Mouse (Mus musculus): ENCODE measurements around the gene Gria1. TPM values are rescaled to one million over a fixed set of nuclear protein-coding genes. Genes with fewer than 3 reads are reported as not detected.

Gria1 gene
- total RNA-seq, 1 experiment from 2014 or later, result not detected

DNA sequence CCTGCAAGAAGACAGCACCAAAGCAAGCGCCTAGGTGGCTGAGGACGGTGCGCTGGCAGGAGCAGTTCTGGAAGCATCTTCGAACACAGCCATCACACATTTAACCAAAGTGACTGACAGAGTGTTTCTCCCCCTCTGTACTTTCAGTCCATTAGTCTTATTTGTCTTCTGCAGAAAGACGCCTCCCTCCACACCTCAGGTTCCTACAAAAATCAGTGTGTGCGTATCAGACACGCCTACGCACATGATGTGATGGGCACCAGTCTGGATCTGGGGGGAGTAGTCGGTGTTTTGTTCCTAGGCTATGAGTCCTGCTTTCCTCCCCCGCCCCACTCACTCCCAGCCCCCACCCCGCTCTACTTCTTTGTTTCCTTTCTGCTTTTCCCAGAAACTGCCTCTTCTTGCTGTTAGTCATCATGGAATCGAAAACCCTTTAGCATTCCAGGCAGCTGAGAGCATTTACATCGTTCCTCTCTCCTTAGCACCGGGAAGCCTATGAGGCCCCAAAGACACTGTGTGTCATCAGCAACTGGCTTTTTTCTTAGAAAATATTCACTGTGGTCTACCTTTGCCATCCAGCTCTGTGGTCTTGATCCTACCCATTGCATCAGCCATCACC, 129.1 kb downstream of the Gria1 start:
- no peak for ATAC-seq (replicated peaks in 1 of 2; ENCODE audit: insufficient read depth in 1 of 2, low FRiP score in 2 of 2, low TSS enrichment in 1 of 2, low read depth in 1 of 2, poor library complexity in 2 of 2, severe bottlenecking in 2 of 2)

DNA sequence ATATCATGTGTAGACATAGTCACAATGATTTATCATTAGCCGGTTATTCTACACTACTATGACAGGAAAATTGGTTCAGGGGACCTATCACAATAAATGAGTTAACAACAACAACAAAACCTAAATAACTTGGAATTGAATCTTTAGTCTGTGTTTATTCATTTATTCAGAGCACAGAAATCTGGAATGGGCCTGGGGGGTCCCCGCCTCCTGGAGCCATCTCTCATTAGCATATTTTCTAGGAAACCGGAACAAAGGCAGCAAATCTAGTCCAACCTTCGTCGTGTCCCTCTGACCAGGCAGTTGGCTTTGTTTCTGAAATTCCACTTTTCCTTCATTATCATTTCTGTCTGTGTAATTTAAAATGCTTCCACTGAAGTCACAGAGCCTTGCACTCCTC, 132.5 kb downstream of the Gria1 start:
- no peak for ATAC-seq (replicated peaks in 1 of 2; ENCODE audit: insufficient read depth in 1 of 2, low FRiP score in 2 of 2, low TSS enrichment in 1 of 2, low read depth in 1 of 2, poor library complexity in 2 of 2, severe bottlenecking in 2 of 2)

DNA sequence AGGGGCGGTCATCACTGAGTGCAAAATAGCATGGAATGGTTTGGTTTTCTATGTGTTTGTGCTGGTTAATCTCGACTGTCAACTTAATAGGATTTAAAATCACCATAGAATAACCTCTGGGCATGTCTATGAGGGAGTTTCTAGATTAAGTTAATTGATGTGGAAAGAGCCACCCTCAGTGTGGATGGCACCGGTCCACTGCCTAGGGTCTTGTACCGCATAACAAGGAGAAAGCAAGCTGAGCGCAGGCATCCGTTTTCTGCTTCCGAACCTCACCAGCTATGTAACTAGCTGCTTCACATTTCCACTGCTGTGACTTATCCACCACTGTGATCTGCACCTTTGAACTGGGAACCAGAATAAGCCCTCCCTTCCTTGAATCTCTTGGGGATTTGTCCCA, 134.0 kb downstream of the Gria1 start:
- no peak for ATAC-seq (replicated peaks in 1 of 2; ENCODE audit: insufficient read depth in 1 of 2, low FRiP score in 2 of 2, low TSS enrichment in 1 of 2, low read depth in 1 of 2, poor library complexity in 2 of 2, severe bottlenecking in 2 of 2)

DNA sequence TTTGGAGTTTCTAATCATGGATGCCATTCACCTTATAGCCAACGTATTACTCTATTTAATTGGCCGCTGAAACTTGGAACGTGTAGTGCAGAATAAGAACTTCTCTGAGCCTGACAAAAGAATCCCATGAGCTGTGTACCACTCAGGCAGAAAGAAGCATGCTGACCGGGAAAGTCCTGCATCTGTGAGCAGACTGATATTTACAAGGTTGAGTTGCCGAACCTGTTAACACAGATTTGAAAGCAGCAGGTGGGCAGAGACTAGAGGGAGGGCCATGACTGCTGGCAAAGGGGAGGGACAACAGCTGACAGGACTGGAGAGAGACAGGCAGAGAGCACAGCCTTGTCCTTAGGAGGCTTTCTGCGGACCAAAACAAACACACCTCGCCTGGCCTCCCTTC, 134.5 kb downstream of the Gria1 start:
- ATAC-seq (replicated peaks in 1 of 2; ENCODE audit: insufficient read depth in 1 of 2, low FRiP score in 2 of 2, low TSS enrichment in 1 of 2, low read depth in 1 of 2, poor library complexity in 2 of 2, severe bottlenecking in 2 of 2), result no peak

DNA sequence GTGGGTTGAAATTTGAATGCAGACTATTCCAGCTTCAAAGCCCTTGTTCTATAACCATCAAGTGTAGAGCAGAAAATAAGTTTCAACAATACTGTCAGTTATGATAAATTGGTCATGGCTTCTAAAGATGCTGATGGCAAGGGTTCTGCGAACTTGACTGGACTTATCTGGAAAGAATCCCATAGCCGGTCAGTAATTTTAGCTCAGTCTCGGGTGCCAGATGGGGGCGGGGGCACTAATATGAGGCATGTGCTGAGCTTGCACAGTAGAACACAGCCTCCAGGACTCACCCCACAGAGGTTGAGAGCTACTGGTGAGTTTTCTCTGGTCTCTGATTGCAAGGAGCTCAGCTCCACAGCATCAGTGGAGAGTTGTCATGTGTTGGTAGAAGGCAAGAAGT, 140.5 kb downstream of the Gria1 start:
- ATAC-seq (replicated peaks in 1 of 2; ENCODE audit: insufficient read depth in 1 of 2, low FRiP score in 2 of 2, low TSS enrichment in 1 of 2, low read depth in 1 of 2, poor library complexity in 2 of 2, severe bottlenecking in 2 of 2), result no peak

DNA sequence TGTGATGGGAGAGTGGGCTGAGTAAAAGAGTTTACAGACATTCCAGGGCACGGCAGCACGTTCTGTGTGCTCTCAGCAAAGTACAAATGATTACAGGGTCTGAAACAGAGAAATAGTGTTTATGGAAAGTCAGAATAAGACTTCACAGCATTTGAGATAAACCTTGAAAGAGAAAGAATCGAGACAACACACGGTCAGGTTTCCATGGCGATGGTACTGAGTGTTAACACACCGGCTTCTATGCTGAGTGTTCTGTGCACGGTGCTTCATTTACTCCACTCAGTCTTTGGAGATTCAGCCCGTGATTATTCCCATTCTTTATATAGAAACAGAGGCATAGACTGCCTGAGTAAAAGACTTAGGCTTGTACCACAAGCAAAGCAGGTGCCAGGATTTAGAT, 143.8 kb downstream of the Gria1 start:
- ATAC-seq (replicated peaks in 1 of 2; ENCODE audit: insufficient read depth in 1 of 2, low FRiP score in 2 of 2, low TSS enrichment in 1 of 2, low read depth in 1 of 2, poor library complexity in 2 of 2, severe bottlenecking in 2 of 2), result no peak

DNA sequence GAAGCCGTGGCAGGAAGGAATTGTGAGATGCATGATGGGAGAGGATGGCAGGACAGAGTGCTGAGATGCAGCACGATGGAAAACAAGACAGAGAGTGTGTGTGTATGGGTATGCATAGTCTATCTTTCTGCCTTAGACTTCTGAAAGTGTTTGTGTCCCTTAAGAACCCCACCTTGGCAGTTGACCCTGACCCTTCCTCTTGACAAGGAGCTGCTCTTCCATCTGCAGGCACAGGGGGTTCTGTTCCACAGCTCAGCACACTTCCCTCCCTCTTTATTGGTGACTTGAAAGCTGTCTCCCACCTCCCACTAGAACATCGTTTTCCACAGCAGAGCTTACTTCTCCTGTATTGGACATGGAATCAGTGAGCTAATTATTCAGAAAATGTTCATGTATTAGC, 148.2 kb downstream of the Gria1 start:
- ATAC-seq (replicated peaks in 1 of 2; ENCODE audit: insufficient read depth in 1 of 2, low FRiP score in 2 of 2, low TSS enrichment in 1 of 2, low read depth in 1 of 2, poor library complexity in 2 of 2, severe bottlenecking in 2 of 2), result no peak

DNA sequence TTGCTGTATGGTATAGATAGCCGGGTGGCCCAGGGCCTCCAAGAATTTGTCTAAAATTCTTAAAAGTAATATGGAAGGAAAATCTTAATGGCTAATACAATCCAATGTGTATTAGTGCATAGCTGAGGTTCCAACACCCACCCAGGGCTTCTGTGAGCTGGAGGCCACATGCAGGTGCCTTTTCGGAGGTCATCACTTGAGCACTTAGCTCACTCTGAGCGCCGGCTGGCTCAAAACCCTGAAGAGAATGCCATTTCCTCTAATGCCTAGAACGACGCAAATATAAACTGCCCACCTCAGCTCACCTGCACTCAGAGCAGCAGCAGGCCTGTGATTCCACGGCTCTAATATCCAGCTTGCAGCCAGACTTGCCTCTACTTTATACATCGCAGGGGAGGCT, 148.9 kb downstream of the Gria1 start:
- ATAC-seq (replicated peaks in 1 of 2; ENCODE audit: insufficient read depth in 1 of 2, low FRiP score in 2 of 2, low TSS enrichment in 1 of 2, low read depth in 1 of 2, poor library complexity in 2 of 2, severe bottlenecking in 2 of 2), result no peak

DNA sequence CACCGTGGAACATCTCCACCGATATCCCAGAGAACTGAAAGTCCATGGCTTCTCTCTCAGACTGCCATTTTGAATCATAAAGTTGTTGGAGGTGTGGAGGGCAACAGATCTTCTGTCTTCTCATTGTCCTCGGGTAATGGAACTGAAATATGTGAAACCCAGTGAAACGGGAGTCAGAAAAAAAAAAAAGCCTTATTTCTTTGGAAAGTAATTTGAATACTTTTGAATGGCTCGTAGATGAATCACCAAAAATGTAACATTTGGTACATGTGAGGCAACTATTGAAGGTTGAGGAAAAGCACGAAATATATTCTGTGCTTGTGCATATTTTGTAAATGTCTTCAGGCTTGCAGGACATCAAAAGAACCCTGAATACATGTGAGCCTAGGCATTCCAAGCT, 151.7 kb downstream of the Gria1 start:
- ATAC-seq (replicated peaks in 1 of 2; ENCODE audit: insufficient read depth in 1 of 2, low FRiP score in 2 of 2, low TSS enrichment in 1 of 2, low read depth in 1 of 2, poor library complexity in 2 of 2, severe bottlenecking in 2 of 2), result no peak

DNA sequence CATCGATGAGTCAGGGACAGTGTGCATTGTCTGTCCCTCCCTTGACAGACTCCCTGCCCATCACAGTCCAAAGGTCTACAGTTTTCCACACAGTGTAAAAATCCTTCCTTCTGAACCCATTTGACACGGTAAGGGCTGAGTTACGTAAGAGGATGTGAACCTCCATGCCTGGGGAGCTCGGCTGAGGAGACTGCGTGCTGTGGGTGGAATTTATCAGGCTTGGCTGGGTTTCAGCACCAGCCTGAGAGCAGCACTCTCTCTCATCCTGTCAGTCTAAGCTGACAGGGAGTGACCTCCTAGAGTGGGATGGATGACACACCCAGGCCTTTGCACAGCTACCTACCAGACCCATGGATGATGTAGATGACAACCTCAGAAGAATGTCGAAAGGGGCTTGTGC, 158.9 kb downstream of the Gria1 start:
- ATAC-seq (replicated peaks in 1 of 2; ENCODE audit: insufficient read depth in 1 of 2, low FRiP score in 2 of 2, low TSS enrichment in 1 of 2, low read depth in 1 of 2, poor library complexity in 2 of 2, severe bottlenecking in 2 of 2), result no peak

DNA sequence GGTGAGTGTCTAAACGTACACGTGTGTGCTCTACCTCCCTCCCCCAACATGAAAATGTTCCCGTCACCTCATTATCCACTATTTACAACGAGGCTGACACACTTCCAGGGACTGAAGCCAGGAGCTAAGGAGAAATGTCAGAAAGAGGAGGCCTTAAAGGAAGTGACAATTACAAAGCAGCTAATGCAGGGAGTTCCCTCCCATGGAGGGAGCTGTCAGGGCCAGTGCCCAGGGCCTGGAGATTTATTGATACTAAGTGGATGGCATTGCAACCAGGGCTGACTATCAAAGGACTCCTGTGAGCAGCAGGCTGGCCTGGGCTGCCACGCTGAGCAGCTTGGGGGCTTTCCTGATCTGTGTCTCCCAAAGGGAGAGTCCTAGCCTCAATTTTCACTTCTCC, 163.0 kb downstream of the Gria1 start:
- ATAC-seq (replicated peaks in 1 of 2; ENCODE audit: insufficient read depth in 1 of 2, low FRiP score in 2 of 2, low TSS enrichment in 1 of 2, low read depth in 1 of 2, poor library complexity in 2 of 2, severe bottlenecking in 2 of 2), result no peak

DNA sequence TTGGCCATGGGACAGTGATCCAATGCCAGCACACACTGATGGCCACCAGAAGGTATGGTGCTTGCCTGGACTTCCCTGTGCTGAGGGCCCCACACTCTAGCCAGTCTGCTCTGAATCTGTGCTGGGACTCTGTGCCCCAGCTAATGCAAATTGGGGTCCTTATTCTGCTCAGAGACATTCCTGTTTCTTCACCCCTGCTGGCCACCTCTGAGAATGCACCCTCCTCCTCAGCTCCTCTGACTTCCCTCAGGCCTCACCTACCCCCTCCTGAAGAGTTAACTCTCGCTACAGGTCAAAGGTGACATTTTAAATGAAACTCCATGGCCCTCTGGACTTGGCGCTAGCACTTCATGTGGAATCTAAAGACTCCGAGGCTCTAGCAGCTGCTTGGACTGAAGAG, 165.4 kb downstream of the Gria1 start:
- ATAC-seq (replicated peaks in 1 of 2; ENCODE audit: insufficient read depth in 1 of 2, low FRiP score in 2 of 2, low TSS enrichment in 1 of 2, low read depth in 1 of 2, poor library complexity in 2 of 2, severe bottlenecking in 2 of 2), result no peak

DNA sequence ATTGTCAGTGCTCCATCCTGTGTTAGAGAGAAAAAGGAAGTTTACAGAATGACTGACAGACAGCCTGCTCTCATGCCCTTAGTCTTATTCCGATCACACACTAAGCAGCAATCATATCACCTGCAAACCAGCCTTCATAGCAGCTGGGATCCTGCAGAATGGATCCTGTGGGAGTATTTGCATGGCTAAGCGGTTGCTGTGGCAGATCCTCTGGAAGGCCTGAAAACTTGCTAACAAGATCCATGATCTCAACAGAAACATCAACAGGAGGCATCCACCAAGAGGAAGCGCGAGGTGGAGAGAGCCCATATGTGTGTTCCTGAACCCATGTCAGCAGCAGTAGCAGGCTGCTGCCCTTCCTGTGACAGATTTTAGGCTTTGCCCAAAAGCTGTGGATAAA, 173.0 kb downstream of the Gria1 start:
- no peak for ATAC-seq (replicated peaks in 1 of 2; ENCODE audit: insufficient read depth in 1 of 2, low FRiP score in 2 of 2, low TSS enrichment in 1 of 2, low read depth in 1 of 2, poor library complexity in 2 of 2, severe bottlenecking in 2 of 2)

DNA sequence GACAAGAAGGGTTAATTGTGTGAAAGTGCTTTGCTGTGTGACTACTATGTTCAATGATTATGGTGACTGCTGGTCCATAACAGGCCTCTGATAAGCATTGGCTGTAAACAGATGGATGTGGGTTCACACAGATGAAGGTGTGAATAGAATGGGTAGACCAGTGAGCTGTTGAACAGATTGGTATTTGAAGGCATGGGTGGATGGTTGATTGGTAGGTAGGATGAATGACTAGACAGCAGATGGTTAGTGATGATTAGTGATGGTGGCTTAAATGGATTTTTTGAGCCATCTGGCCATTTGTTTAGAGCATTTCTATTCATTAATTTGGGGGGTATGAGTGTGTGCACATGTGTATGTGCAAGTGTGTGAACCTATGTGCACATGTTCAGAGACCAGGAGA, 173.9 kb downstream of the Gria1 start:
- no peak for ATAC-seq (replicated peaks in 1 of 2; ENCODE audit: insufficient read depth in 1 of 2, low FRiP score in 2 of 2, low TSS enrichment in 1 of 2, low read depth in 1 of 2, poor library complexity in 2 of 2, severe bottlenecking in 2 of 2)

DNA sequence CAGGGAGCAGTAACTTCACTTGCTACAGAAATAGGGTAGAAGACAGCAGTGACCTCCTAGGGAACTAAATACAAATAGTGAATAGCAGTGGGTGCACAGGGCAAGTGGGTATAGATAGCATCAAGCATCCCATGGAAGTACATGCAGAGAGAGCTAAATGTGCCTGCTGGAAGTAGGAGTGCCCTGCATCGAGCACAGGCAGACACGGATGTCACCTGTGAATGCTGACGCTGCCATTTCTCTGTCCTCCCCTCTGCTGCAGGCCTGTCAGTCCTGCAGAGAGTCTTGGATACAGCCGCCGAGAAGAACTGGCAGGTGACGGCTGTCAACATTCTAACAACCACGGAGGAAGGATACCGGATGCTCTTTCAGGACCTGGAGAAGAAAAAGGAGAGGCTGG, 178.2 kb downstream of the Gria1 start:
- ATAC-seq (replicated peaks in 1 of 2; ENCODE audit: insufficient read depth in 1 of 2, low FRiP score in 2 of 2, low TSS enrichment in 1 of 2, low read depth in 1 of 2, poor library complexity in 2 of 2, severe bottlenecking in 2 of 2), result no peak

DNA sequence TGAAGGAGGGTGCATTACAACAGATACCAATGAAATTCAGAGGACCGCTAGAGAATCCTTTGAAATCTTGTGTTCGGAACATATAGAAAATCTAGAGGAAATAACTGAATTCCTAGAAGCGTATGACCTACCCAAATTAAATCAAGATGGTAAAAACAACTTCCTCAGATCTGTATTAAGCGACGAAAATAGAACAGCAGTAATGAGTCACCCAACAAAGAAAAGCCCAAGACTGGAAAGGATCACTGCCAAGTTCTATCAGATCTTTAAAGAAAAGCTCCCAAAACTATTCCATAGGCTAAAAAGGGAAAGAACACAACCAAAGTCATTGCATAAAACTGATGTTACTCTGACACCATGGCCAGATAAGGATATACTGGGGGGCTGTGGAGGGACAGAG, 183.6 kb downstream of the Gria1 start:
- no peak for ATAC-seq (replicated peaks in 1 of 2; ENCODE audit: insufficient read depth in 1 of 2, low FRiP score in 2 of 2, low TSS enrichment in 1 of 2, low read depth in 1 of 2, poor library complexity in 2 of 2, severe bottlenecking in 2 of 2)

DNA sequence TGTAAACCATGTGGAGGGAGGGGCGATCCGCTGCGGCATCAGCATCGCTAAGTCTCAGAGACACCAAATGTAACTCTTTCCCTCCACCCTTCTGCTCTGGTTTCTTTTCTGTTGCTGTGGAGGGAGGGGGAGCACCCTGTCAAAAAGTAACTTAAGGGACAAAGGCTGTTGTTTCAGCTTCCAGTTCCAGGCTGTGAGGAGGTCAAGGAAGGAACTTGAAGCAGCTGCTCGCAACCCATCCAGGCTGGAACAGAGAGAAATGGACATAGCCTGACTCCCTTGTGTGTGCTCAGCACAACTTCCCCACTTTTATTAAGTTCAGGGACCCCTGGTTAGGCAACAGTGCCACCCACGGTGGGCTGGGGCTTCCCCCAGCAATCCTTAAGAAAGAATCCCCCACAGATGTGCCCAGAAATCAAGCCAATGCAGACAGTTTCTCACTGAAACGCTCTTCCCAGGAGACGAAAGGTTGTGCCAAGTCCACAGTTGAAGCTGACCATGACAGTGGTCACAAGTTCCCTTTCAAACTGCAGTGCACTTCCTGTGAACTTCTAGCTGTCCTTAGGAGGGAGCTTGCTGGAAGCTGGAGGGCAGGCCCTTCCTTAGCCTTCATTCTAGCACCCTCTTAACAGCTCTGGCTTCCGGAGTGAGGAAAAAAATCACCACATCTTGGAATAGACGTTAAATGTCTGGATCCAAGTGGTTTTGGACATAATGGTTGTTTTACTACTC, 190.2 kb downstream of the Gria1 start:
- no peak for ATAC-seq (replicated peaks in 1 of 2; ENCODE audit: insufficient read depth in 1 of 2, low FRiP score in 2 of 2, low TSS enrichment in 1 of 2, low read depth in 1 of 2, poor library complexity in 2 of 2, severe bottlenecking in 2 of 2)

DNA sequence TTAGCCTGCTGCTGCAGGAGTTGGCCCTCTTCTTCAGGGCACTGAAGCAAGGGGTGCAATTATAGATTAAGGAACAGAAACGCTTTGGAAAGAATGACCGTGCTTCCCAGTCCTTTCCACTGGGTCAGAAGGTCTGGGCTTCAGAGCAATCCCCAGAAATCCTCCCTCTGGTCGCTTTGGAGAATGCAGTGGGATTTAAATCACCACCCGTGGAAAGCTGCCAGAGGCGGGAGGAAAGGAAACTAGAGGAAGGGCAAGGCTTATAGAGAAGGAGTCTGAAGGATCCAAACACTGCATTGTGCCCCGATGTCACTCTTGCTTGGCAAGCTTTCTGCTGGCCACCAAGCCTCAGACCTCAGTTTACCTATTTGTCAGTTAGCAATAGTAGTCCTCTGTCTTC, 193.2 kb downstream of the Gria1 start:
- ATAC-seq (replicated peaks in 1 of 2; ENCODE audit: insufficient read depth in 1 of 2, low FRiP score in 2 of 2, low TSS enrichment in 1 of 2, low read depth in 1 of 2, poor library complexity in 2 of 2, severe bottlenecking in 2 of 2), result no peak

DNA sequence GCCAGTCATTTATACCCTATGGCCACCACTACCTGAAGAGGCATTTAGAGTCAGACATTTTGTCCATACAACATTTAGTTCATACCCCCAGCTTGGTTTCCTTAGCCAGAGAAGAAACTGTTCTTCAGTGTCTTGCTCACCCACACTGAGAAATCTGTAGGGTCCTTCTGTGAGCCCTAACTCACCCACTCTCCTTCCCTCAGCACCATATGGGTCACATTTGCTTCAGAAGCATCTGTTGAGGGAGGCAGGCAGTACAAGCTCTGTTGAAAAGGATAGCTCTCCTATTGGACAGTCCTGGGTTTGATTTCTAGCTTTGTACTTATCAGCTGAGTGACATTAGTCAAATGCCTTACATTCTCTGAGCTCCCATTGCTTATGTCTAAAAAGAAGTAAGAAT, 196.1 kb downstream of the Gria1 start:
- no peak for ATAC-seq (replicated peaks in 1 of 2; ENCODE audit: insufficient read depth in 1 of 2, low FRiP score in 2 of 2, low TSS enrichment in 1 of 2, low read depth in 1 of 2, poor library complexity in 2 of 2, severe bottlenecking in 2 of 2)

Data from hematopoietic stem cell, adult 5-6 weeks (primary cell).